Mouse (Mus musculus) liver, adult 2 months (tissue): ENCODE measurements around the gene Slco4a1.

Source experiments
- CTCF ChIP-seq: fragments of 200-500 bp; IDR thresholded peaks from 2 replicates; pipeline ENCODE4 v1.5.1; 2011; ENCODE audit warnings: low read depth, low read length, control low read depth
- POLR2A ChIP-seq: fragments of 200-500 bp; IDR thresholded peaks from 2 replicates; pipeline ENCODE4 v1.6.1; 2011; ENCODE audit warnings: low read length, control low read depth; ENCODE audit not compliant: insufficient read depth; ENCODE audit errors: extremely low read depth

GRCm38 (mm10) chr2:180408410-180408809 lies 47.6 kb upstream of the Slco4a1 start:
- TF ChIP-seq CTCF (no peak), POLR2A (no peak)
